Mouse (Mus musculus): Measurements from ENCODE around the gene Supt4a.
A peak's percentile ranks its signal among the peaks of the same experiment; 100 is the strongest.

DNA sequence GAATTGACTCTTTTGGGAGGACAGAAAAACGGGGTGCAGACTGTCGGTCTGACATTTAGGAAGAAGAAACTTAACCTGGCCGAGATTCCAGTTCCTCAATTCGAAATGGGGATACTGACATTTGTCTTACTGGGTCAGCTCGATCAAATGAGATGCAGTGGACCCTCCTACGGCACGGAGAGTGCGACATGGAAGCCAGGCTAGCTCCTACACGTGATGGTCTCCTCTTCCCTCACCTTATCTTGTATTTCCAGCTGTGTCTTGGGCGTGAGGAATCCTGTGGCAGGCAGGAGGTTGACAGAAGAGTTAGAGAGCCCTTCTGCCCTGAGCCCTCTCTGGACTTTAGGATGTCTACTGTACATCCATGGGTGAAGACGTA lies 12.7 kb downstream of the Supt4a start:
- TF ChIP-seq CTCF (IDR thresholded peaks at IDR 0.05; ENCODE audit: extremely low read depth, insufficient read depth, insufficient read length, insufficient replicate concordance) (no peak), POLR2A (IDR thresholded peaks at IDR 0.05; ENCODE audit: low read depth, low read length) (peak; percentile 11; the same call in 1 of the 2 replicates)
